Mouse (Mus musculus): ENCODE results near the gene Rpl18a.

DNA sequence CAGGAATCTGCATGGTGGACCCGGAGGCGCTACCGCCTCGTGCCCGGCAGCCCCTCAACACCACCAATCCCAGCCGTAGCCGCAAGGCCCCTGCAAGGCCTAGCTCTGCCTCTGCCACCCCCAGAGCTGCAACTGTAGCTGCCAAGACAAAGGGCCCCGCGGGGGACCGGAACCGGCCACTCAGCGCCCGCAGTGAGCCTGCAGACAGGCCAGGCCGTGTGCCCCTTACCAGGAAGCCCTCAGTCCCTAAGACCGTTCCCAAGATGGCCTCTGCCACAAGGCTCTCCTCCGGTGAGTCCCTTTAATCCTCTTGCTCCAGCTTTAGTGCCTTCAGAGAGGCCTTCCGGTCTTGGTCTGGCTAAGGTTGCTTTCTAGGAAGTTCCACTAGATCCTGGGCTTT is 17.5 kb upstream of the Rpl18a start:
- TF ChIP-seq CTCF (conservative IDR thresholded peaks at IDR 0.05; ENCODE audit: low read length) = no peak
- no peak for TF ChIP-seq POU5F1 (IDR thresholded peaks at IDR 0.05; ENCODE audit: borderline replicate concordance, low read length)
